9 mouse cellular contexts compared by ENCODE assay signal in genomic region chr5:114413067-114413735, GRCm38 (mm10). TPM values are rescaled to one million over a fixed set of nuclear protein-coding genes. Genes with fewer than 3 reads are reported as not detected.
A peak's percentile ranks its signal among the peaks of the same experiment; 100 is the strongest.
DNase-seq lines count a peak whose midpoint lies in the region; ATAC-seq lines count a peak whose summit lies in the region.
"Had no signal": no experiment of that assay in that cellular context is flagged by ENCODE, and none has a peak within 500 bp of the region (broad histone marks: within the 10 kb centered on the region; RNA-seq: fewer than 3 reads in every experiment).

No protein-coding gene starts in this region.

- no peak overlapping the region for H3K4me3 ChIP-seq in heart, embryonic 16.5 days (ENCODE audit: low read length)
- no peak overlapping the region for H3K4me3 ChIP-seq in liver, embryonic 13.5 days (replicated peaks)
- no peak overlapping the region for H3K4me3 ChIP-seq in midbrain, embryonic 16.5 days (ENCODE audit: low read depth, low read length)
- H3K4me3 ChIP-seq: hindbrain, embryonic 12.5 days had no signal

- no peak overlapping the region for H3K4me2 ChIP-seq in heart, embryonic 16.5 days (ENCODE audit: low read depth, low read length)
- H3K4me2 ChIP-seq in liver, embryonic 13.5 days = no peak overlapping the region
- no peak overlapping the region for H3K4me2 ChIP-seq in midbrain, embryonic 16.5 days (ENCODE audit: low read length)
- H3K4me2 ChIP-seq: hindbrain, embryonic 12.5 days had no signal

- peaks cover 13% of the 10 kb centered on the region for H3K4me1 ChIP-seq in heart, embryonic 16.5 days (ENCODE audit: control insufficient read depth, insufficient read depth, low read length)
- peaks cover 10% of the 10 kb centered on the region; the same call in 1 of the 2 replicates for H3K4me1 ChIP-seq in liver, embryonic 13.5 days (replicated peaks)
- H3K4me1 ChIP-seq in midbrain, embryonic 16.5 days (ENCODE audit: control insufficient read depth, insufficient read depth, low read length) = no peaks in the 10 kb centered on the region
- H3K4me1 ChIP-seq: hindbrain, embryonic 12.5 days had no signal

- 41% methylated on average over 16 of the region's 16 CpGs for WGBS in heart, embryonic 16.5 days
- WGBS in liver, embryonic 13.5 days (ENCODE audit: insufficient replicate concordance) = 76% methylated on average over 16 of the region's 16 CpGs
- WGBS in midbrain, embryonic 16.5 days = 84% methylated on average over 16 of the region's 16 CpGs

- no peaks in the 10 kb centered on the region for H3K9me3 ChIP-seq in heart, embryonic 16.5 days (replicated peaks; ENCODE audit: control insufficient read depth, low read length)
- no peaks in the 10 kb centered on the region for H3K9me3 ChIP-seq in liver, embryonic 13.5 days (replicated peaks)
- H3K9me3 ChIP-seq in midbrain, embryonic 16.5 days (replicated peaks; ENCODE audit: control insufficient read depth, low read length, poor library complexity, severe bottlenecking) = no peaks in the 10 kb centered on the region
- H3K9me3 ChIP-seq: hindbrain, embryonic 12.5 days had no signal

- ATAC-seq in heart, embryonic 16.5 days (replicated peaks; ENCODE audit: extremely low read depth, insufficient read depth, low FRiP score) = peak; percentile 54; the same call in 1 of the 2 replicates
- ATAC-seq in liver, embryonic 13.5 days (ENCODE audit: low read depth) = 0 out of 2 replicates have a peak, but pooled peaks have one; percentile 22
- ATAC-seq in midbrain, embryonic 16.5 days = no peak
- ATAC-seq in erythroid progenitor cell, adult 5-6 weeks (replicated peaks; ENCODE audit: low FRiP score, poor library complexity, severe bottlenecking) = no peak

- H3K36me3 ChIP-seq in heart, embryonic 16.5 days (ENCODE audit: control insufficient read depth, insufficient read depth) = peaks cover 82% of the 10 kb centered on the region
- H3K36me3 ChIP-seq in liver, embryonic 13.5 days = peaks cover 95% of the 10 kb centered on the region
- H3K36me3 ChIP-seq in midbrain, embryonic 16.5 days (ENCODE audit: control insufficient read depth, insufficient read depth, low read length) = peaks cover 66% of the 10 kb centered on the region

- peak; percentile 13 to 32 for DNase-seq in urinary bladder, postnatal 36 days (ENCODE audit: low spot score in 2 of 2)
- no peak for DNase-seq in urinary bladder, postnatal 25 days (ENCODE audit: low spot score)
- DNase-seq in liver, embryonic 13.5 days = no peak
- no peak for DNase-seq in thymus, postnatal 4 days
- no peak for DNase-seq in left cerebral cortex, adult 11 months (ENCODE audit: low spot score)

- H3K27me3 ChIP-seq in heart, embryonic 16.5 days (ENCODE audit: control insufficient read depth, insufficient read depth, low read length) = no peaks in the 10 kb centered on the region
- no peaks in the 10 kb centered on the region for H3K27me3 ChIP-seq in liver, embryonic 13.5 days
- no peaks in the 10 kb centered on the region for H3K27me3 ChIP-seq in midbrain, embryonic 16.5 days (ENCODE audit: control insufficient read depth, insufficient read depth, low read depth, low read length)
- H3K27me3 ChIP-seq: hindbrain, embryonic 12.5 days had no signal

- peak overlapping the region; percentile 43; the same call in 1 of the 2 replicates for H3K27ac ChIP-seq in heart, embryonic 16.5 days (ENCODE audit: low read length)
- H3K27ac ChIP-seq in liver, embryonic 13.5 days = 0 out of 2 replicates have a peak overlapping the region, but pooled peaks have one; percentile 6
- no peak overlapping the region for H3K27ac ChIP-seq in midbrain, embryonic 16.5 days (ENCODE audit: low read length)
- H3K27ac ChIP-seq: hindbrain, embryonic 12.5 days had no signal

- no peak overlapping the region for H3K9ac ChIP-seq in heart, embryonic 16.5 days (ENCODE audit: low read length)
- H3K9ac ChIP-seq in liver, embryonic 13.5 days = no peak overlapping the region
- H3K9ac ChIP-seq in midbrain, embryonic 16.5 days (ENCODE audit: low read depth, low read length) = no peak overlapping the region
- H3K9ac ChIP-seq: hindbrain, embryonic 12.5 days had no signal

RNA-seq across cellular contexts. Expression of gene Mmab, which starts 30.7 kb away (rescaled TPM):
- 24.5 and 25.8 TPM in 2 replicates for polyA plus RNA-seq in heart, embryonic 16.5 days (2015; fragmentation: Nextera tagmentation; extraction: Ambion mirVana)
- 11.7 and 14.1 TPM in 2 replicates for polyA plus RNA-seq in liver, embryonic 13.5 days (2015; fragmentation: Nextera tagmentation; extraction: Ambion mirVana)
- 35.9 and 38.7 TPM in 2 replicates for polyA plus RNA-seq in midbrain, embryonic 16.5 days (2015; fragmentation: Nextera tagmentation; extraction: Ambion mirVana)
- 1.1 and 1.7 TPM in 2 replicates for total RNA-seq in erythroid progenitor cell, adult 5-6 weeks (2015; ENCODE audit: low replicate concordance)
- 1.1 and 3.3 TPM in 2 replicates for total RNA-seq in erythroid progenitor cell, adult 5-6 weeks (2017; ENCODE audit: low replicate concordance)

RNA-seq across cellular contexts. Expression of gene Mvk, which starts 30.9 kb away (rescaled TPM):
- 15.8 and 17.5 TPM in 2 replicates for polyA plus RNA-seq in heart, embryonic 16.5 days (2015; fragmentation: Nextera tagmentation; extraction: Ambion mirVana)
- 31.5 and 36.6 TPM in 2 replicates for polyA plus RNA-seq in liver, embryonic 13.5 days (2015; fragmentation: Nextera tagmentation; extraction: Ambion mirVana)
- 72.6 and 77.0 TPM in 2 replicates for polyA plus RNA-seq in midbrain, embryonic 16.5 days (2015; fragmentation: Nextera tagmentation; extraction: Ambion mirVana)
- total RNA-seq in erythroid progenitor cell, adult 5-6 weeks (2015; ENCODE audit: low replicate concordance) = 2.9 TPM in 1 of 2 replicates, not detected in the other
- total RNA-seq in erythroid progenitor cell, adult 5-6 weeks (2017; ENCODE audit: low replicate concordance) = not detected in 2 replicates

RNA-seq across cellular contexts. Expression of gene Ube3b, which starts 32.8 kb away (rescaled TPM):
- polyA plus RNA-seq in heart, embryonic 16.5 days (2015; fragmentation: Nextera tagmentation; extraction: Ambion mirVana) = 44.2 and 50.9 TPM in 2 replicates
- 14.5 and 16.2 TPM in 2 replicates for polyA plus RNA-seq in liver, embryonic 13.5 days (2015; fragmentation: Nextera tagmentation; extraction: Ambion mirVana)
- polyA plus RNA-seq in midbrain, embryonic 16.5 days (2015; fragmentation: Nextera tagmentation; extraction: Ambion mirVana) = 35.6 and 39.0 TPM in 2 replicates
- total RNA-seq in erythroid progenitor cell, adult 5-6 weeks (2015; ENCODE audit: low replicate concordance) = 19.3 and 27.0 TPM in 2 replicates
- 12.9 and 21.7 TPM in 2 replicates for total RNA-seq in erythroid progenitor cell, adult 5-6 weeks (2017; ENCODE audit: low replicate concordance)

RNA-seq across cellular contexts. Expression of gene Kctd10, which starts 32.9 kb away (rescaled TPM):
- polyA plus RNA-seq in heart, embryonic 16.5 days (2015; fragmentation: Nextera tagmentation; extraction: Ambion mirVana) = 112 and 119 TPM in 2 replicates
- 23.3 and 26.1 TPM in 2 replicates for polyA plus RNA-seq in liver, embryonic 13.5 days (2015; fragmentation: Nextera tagmentation; extraction: Ambion mirVana)
- polyA plus RNA-seq in midbrain, embryonic 16.5 days (2015; fragmentation: Nextera tagmentation; extraction: Ambion mirVana) = 70.3 and 82.3 TPM in 2 replicates
- 5.0 and 10.5 TPM in 2 replicates for total RNA-seq in erythroid progenitor cell, adult 5-6 weeks (2015; ENCODE audit: low replicate concordance)
- total RNA-seq in erythroid progenitor cell, adult 5-6 weeks (2017; ENCODE audit: low replicate concordance) = 11.4 and 12.7 TPM in 2 replicates

Comparison
In these comparisons a context has a peak if more than half of its experiments do, and no peak if none do; other contexts are left out.
1. DNase-seq: peak in urinary bladder, postnatal 36 days (2 of 2); none in urinary bladder, postnatal 25 days (single experiment), liver, embryonic 13.5 days (single experiment), thymus, postnatal 4 days (single experiment) and left cerebral cortex, adult 11 months (single experiment).
2. ATAC-seq: peak in heart, embryonic 16.5 days (single experiment) and liver, embryonic 13.5 days (single experiment); none in midbrain, embryonic 16.5 days (single experiment) and erythroid progenitor cell, adult 5-6 weeks (single experiment).